Comparison of ENCODE assay signal across 9 mouse cellular contexts in genomic region chr17:28373821-28374220, GRCm38 (mm10). TPM values are rescaled to one million over a fixed set of nuclear protein-coding genes. Genes with fewer than 3 reads are reported as not detected.
DNase-seq lines count a peak whose midpoint lies in the region; ATAC-seq and TF ChIP-seq lines count a peak whose summit lies in the region.
"Had no signal": no experiment of that assay in that cellular context is flagged by ENCODE, and none has a peak within 500 bp of the region (broad histone marks: within the 10 kb centered on the region; RNA-seq: fewer than 3 reads in every experiment).

No protein-coding gene starts in this region.

- H3K9me3 ChIP-seq in embryonic facial prominence, embryonic 14.5 days (ENCODE audit: control insufficient read depth, low read length): no peaks in the 10 kb centered on the region
- no peaks in the 10 kb centered on the region for H3K9me3 ChIP-seq in midbrain, postnatal 0 days (ENCODE audit: low read length)
- H3K9me3 ChIP-seq: neural tube, embryonic 12.5 days had no signal

- peak; percentile 79 for TF ChIP-seq CTCF in midbrain, postnatal 0 days (IDR thresholded peaks at IDR 0.05)

- ATAC-seq in embryonic facial prominence, embryonic 14.5 days (ENCODE audit: low read depth): no peak; the same call in 1 of the 2 replicates
- ATAC-seq in midbrain, postnatal 0 days (ENCODE audit: low FRiP score): no peak

- 21% methylated on average over 9 of the region's 10 CpGs for WGBS in embryonic facial prominence, embryonic 14.5 days
- WGBS in midbrain, postnatal 0 days: 16% methylated on average over 10 of the region's 10 CpGs

- peak; percentile 47 to 61 for DNase-seq in cerebellum, postnatal 14 days
- DNase-seq in cerebellum, adult 11-12 months: no peak
- peak; percentile 54 for DNase-seq in urinary bladder, postnatal 14 days (ENCODE audit: low spot score)
- no peak for DNase-seq in urinary bladder, adult 18-20 months (ENCODE audit: low spot score in 2 of 2)
- no peak for DNase-seq in embryonic facial prominence, embryonic 14.5 days (ENCODE audit: low spot score)
- DNase-seq in kidney, postnatal 10 days: peak; percentile 64
- DNase-seq in midbrain, postnatal 0 days (ENCODE audit: low spot score): peak; percentile 32
- DNase-seq in thymus, postnatal 25 days: peak; percentile 86

- H3K36me3 ChIP-seq in embryonic facial prominence, embryonic 14.5 days (ENCODE audit: control insufficient read depth, insufficient read depth, low read length): no peaks in the 10 kb centered on the region
- no peaks in the 10 kb centered on the region for H3K36me3 ChIP-seq in midbrain, postnatal 0 days (ENCODE audit: insufficient read depth, low read length)
- H3K36me3 ChIP-seq: neural tube, embryonic 12.5 days had no signal

- H3K4me1 ChIP-seq in embryonic facial prominence, embryonic 14.5 days (ENCODE audit: control insufficient read depth, insufficient read depth, low read length): no peaks in the 10 kb centered on the region
- no peaks in the 10 kb centered on the region for H3K4me1 ChIP-seq in midbrain, postnatal 0 days (ENCODE audit: insufficient read depth, low read length)
- H3K4me1 ChIP-seq: neural tube, embryonic 12.5 days had no signal

- no peak overlapping the region for H3K9ac ChIP-seq in embryonic facial prominence, embryonic 14.5 days (ENCODE audit: low read depth, low read length)
- H3K9ac ChIP-seq in midbrain, postnatal 0 days (replicated peaks; ENCODE audit: low read length, poor library complexity, severe bottlenecking): no peak overlapping the region
- H3K9ac ChIP-seq: neural tube, embryonic 12.5 days had no signal

- peaks cover 13% of the 10 kb centered on the region for H3K27me3 ChIP-seq in embryonic facial prominence, embryonic 14.5 days (replicated peaks; ENCODE audit: control insufficient read depth, insufficient read depth, low read length)
- peaks cover 28% of the 10 kb centered on the region; the same call in 1 of the 2 replicates for H3K27me3 ChIP-seq in midbrain, postnatal 0 days (ENCODE audit: insufficient read depth, low read length)

- H3K4me2 ChIP-seq in embryonic facial prominence, embryonic 14.5 days (ENCODE audit: low read depth, low read length): 0 out of 2 replicates have a peak overlapping the region, but pooled peaks have one; percentile 2
- H3K4me2 ChIP-seq in midbrain, postnatal 0 days (ENCODE audit: low read depth, low read length, poor library complexity, severe bottlenecking): no peak overlapping the region
- H3K4me2 ChIP-seq: neural tube, embryonic 12.5 days had no signal

- H3K4me3 ChIP-seq in embryonic facial prominence, embryonic 14.5 days (ENCODE audit: low read depth, low read length): no peak overlapping the region
- no peak overlapping the region for H3K4me3 ChIP-seq in midbrain, postnatal 0 days (ENCODE audit: low read depth, low read length)
- H3K4me3 ChIP-seq: neural tube, embryonic 12.5 days had no signal

- no peak overlapping the region for H3K27ac ChIP-seq in embryonic facial prominence, embryonic 14.5 days (replicated peaks; ENCODE audit: low read depth, low read length)
- no peak overlapping the region for H3K27ac ChIP-seq in midbrain, postnatal 0 days (ENCODE audit: low read depth, low read length)
- H3K27ac ChIP-seq: neural tube, embryonic 12.5 days had no signal

RNA-seq across cellular contexts. Expression of gene Tulp1, which starts 8.8 kb away (rescaled TPM):
- polyA plus RNA-seq in embryonic facial prominence, embryonic 14.5 days (2014; fragmentation: Nextera tagmentation; extraction: Ambion mirVana): 3.9 and 6.0 TPM in 2 replicates
- total RNA-seq in midbrain, postnatal 0 days (2014; rRNA removed): 0.80 and 1.0 TPM in 2 replicates
- polyA plus RNA-seq in midbrain, postnatal 0 days (2015; fragmentation: Nextera tagmentation; extraction: Ambion mirVana): 1.1 TPM in 2 replicates

RNA-seq across cellular contexts. Expression of gene Tead3, which starts 23.2 kb away (rescaled TPM):
- polyA plus RNA-seq in embryonic facial prominence, embryonic 14.5 days (2014; fragmentation: Nextera tagmentation; extraction: Ambion mirVana): 11.3 and 12.0 TPM in 2 replicates
- total RNA-seq in midbrain, postnatal 0 days (2014; rRNA removed): 4.8 and 5.4 TPM in 2 replicates
- polyA plus RNA-seq in midbrain, postnatal 0 days (2015; fragmentation: Nextera tagmentation; extraction: Ambion mirVana): 1.2 and 1.3 TPM in 2 replicates

RNA-seq across cellular contexts. Expression of gene Rpl10a, which starts 45.5 kb away (rescaled TPM):
- polyA plus RNA-seq in embryonic facial prominence, embryonic 14.5 days (2014; fragmentation: Nextera tagmentation; extraction: Ambion mirVana): 800 and 852 TPM in 2 replicates
- 810 and 1,016 TPM in 2 replicates for total RNA-seq in midbrain, postnatal 0 days (2014; rRNA removed)
- polyA plus RNA-seq in midbrain, postnatal 0 days (2015; fragmentation: Nextera tagmentation; extraction: Ambion mirVana): 347 and 365 TPM in 2 replicates

Comparison
In these comparisons a context has a peak if more than half of its experiments do, and no peak if none do; other contexts are left out.
1. DNase-seq: peak in cerebellum, postnatal 14 days (2 of 2), urinary bladder, postnatal 14 days (single experiment), kidney, postnatal 10 days (single experiment), midbrain, postnatal 0 days (single experiment) and thymus, postnatal 25 days (single experiment); none in cerebellum, adult 11-12 months (single experiment), urinary bladder, adult 18-20 months (0 of 2) and embryonic facial prominence, embryonic 14.5 days (single experiment).